Mouse (Mus musculus) right cerebral cortex, postnatal 10 days (tissue): ENCODE measurements around the gene Npl.
A peak's percentile ranks its signal among the peaks of the same experiment; 100 is the strongest.
"Not testable (repeated sequence)": the region's sequence is repeated elsewhere in the genome, so short reads cannot be mapped to it uniquely, and the experiment has no call there.

Experiments used
- DNase-seq, 2 experiments: peaks; one replicate each; pipeline ENCODE4 v3.0.0; 2021; ENCODE audit warnings: low spot score in 2 of 2

Gene Npl

GRCm38 (mm10) chr1:153489132-153489531, 60.7 kb downstream of the Npl start:
- DNase-seq: peak; percentile 54

DNA sequence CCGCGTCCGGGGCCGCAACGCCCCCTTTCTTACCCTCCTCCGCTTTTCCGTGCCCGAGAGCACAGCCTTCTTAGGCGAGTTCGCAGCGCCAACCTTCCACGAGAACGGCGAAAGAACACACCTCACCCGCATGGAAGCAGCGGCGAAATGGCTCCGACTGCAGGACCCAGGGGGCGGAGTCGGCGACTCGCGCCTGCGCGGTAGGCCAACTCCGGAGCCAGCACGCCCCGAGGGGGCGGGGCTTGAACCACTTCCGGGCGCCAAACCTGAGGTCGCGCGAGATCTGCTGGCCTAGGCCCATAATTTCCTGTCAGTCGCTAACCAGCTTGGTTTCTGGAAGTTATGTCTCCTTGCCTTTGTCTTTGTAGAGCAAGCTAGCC, 62.4 kb downstream of the Npl start, which contains the start of gene Dhx9:
Gene Dhx9, minus strand, starts transcription at position 161 of the 380 bp plus-strand sequence.
- peak; percentile 99 for DNase-seq

GRCm38 (mm10) chr1:153486767-153487499, 62.9 kb downstream of the Npl start:
- DNase-seq: peak; percentile 61 to 68

GRCm38 (mm10) chr1:153486120-153486519, 63.7 kb downstream of the Npl start:
- DNase-seq: not testable (repeated sequence)

DNA sequence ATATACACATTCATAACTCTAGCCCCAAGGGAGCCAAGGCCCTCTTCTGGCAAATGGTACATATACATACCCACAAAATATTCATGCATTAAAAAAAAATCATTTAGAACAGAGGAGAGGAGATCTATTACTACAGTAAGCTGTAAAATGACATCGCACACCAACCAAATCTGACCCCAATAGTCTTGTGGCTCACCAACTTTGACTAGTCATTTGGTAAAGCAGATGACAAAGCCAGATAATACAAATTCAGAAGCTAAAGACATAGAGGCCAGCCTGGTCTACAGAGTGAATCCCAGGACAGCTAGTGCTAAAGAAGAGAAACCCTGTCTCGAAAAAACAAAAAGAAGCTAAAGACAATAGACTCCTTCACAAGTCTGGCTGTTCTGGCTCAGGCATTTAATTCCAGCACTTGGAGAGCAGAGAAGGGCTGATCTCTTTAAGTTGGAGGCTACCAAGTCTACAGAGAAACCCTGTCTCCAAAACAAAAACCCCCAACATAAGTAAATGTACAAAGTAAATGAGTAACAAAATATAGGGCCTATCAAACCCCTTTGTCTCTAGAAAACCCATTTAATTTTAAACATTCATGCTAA, 64.5 kb downstream of the Npl start:
- DNase-seq: no peak

DNA sequence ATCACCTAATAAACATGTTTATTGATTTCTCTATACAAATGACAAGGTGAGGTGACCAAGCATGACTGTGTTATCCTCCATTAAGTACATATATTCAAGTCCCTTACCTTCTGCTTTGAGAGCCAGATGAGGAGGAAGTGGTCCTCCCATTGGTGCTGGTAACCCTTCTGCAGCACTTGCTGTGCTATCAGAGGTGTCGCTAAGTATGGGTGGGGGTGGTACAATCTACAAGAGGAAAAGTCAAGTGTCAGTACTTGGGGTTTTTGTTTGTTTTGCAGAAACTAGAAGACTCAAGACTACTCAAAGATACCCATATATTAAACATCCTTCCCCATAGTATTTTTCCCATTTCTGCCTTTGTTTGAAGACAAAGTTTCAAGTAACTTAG, 68.8 kb downstream of the Npl start:
- no peak for DNase-seq

DNA sequence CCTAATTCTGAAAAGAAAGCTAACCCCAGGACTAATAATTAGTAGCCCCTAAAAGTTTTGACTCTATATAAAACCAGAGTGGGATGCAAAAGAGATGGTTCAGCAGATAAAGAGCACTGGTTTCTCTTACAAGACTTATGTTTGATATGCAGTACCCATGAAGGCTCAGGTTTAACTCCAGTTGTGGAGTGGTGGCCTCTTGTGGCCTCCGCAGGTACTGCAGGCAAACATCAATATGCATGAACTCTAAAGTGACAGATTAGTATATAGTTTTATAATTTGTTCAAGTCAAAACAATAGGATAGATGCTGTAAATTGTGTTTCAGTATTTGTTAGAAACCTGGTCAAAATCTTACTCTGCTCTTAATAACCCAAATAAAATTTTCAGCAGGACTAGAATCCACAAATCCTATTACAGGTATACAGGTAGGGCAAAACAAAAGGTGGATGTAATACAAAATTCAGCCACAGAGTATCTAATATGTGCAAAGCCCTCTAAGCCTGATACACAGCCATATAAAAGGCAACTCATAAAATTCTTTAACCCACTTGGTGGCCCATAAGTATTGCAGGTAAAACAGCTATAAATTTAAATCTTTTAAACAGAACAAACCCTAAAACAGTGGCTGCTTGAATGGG, 69.3 kb downstream of the Npl start:
- DNase-seq: peak; percentile 76 to 84

- DNase-seq: no peak
Observed at GRCm38 (mm10) chr1:153479296-153479695, 70.5 kb downstream of the Npl start.

DNA sequence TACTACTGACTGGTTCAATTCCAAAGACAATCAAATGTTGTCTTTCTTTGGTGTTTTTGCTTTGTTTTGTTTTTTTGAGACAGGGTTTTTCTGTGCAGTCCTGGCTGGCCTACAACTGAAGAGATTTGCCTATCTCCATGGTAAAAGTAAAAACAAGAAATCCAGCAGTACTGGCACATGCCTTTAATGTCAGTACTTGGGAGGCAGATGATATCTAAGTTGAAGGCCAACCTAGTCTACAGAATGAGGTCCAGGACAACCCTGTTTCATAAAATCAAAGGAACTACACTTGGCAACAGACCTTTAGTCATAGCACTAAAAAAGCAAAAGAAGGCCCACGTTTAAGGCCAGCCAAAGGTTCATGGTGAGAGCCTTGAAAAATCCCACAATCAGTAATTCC, 88.0 kb downstream of the Npl start:
- no peak for DNase-seq

- no peak for DNase-seq
Observed at GRCm38 (mm10) chr1:153456137-153456536, 93.7 kb downstream of the Npl start.

GRCm38 (mm10) chr1:153453146-153453642, 96.7 kb downstream of the Npl start:
- DNase-seq: no peak
